Mouse (Mus musculus): ENCODE results near the gene Sox5. TPM values are rescaled to one million over a fixed set of nuclear protein-coding genes. Genes with fewer than 3 reads are reported as not detected.

Sox5 gene
- total RNA-seq (2015; ENCODE audit: low replicate concordance) (7.1 TPM in 1 of 2 replicates, not detected in the other), total RNA-seq (2017; ENCODE audit: low replicate concordance) (2.6 and 4.9 TPM in 2 replicates)

DNA sequence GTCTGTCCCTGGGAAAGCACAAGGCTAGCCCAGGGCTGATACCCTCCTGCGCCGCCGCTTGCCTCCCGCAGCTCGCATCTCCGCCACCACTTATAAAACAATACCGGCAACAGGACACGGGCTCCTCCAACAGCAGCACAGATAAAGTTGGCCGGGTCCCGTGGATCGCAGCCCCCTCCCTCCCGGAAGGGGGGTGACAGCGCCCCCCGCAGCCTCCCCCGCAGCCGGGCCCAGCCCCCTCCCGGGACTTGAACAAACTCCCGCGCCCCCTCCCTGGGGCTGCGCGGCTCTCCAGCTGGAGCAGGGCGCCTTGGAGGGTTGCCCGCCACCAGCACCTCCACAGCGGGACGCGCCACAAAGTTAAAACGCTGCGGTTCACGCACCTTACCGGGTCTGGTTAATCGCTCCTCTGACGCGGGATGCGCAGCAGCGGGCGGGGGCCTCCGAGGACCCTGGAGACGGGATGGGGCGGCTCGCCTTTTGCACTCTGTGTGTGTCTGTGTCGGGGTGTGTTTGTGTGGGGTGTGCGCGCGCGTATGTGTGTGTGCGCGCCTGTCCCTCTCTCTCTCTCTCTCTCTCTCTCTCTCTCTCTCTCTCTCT, at the start of gene Sox5:
Gene Sox5, minus strand, starts transcription at position 547 of the 600 bp plus-strand sequence.
- ATAC-seq (replicated peaks; ENCODE audit: low FRiP score, poor library complexity, severe bottlenecking), result peak; percentile 67

DNA sequence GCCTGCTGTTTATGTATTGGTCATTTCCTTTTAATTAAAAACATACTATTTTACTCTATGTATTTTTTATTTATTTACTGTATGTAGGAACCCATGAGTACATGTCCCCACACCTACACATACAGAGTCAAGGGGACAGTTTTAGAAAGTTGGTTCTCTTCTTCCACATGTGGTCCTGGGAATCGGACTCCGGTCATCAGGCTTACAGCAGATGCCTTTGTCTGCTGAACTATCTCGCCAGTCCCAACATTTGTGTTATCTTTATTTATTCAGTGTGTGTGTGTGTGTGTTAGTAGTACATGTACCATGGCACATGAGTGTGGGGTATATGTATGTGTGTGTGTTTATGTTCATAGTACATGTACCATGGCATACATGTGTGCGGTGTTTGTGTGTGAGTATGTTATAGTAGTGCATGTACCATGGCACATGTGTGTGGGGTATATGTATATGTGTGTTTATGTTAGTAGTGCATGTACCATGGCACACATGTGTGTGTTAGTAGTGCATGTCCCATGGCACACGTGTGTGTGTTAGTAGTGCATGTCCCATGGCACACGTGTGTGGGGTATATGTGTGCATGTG, 43.3 kb upstream of the Sox5 start:
- no peak for ATAC-seq (replicated peaks; ENCODE audit: low FRiP score, poor library complexity, severe bottlenecking)

DNA sequence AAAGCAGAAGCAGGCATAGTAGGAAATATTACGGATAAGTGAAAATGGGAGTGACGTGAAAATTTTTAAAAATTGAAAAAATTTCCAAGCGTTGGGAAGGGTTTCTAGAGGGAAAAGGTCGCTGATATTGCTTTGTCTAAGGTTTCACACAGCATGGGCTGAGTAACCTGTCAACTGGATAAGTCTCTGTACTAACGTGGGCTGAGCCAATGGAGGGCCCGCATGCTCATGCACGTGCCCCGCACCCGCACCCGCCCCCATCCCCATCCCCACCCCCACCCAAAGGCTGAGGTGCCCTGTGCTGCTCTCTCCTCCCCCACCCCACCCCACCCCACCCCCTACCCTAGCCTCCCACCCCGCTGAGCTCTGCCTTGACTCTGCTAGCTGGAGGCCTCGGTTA, 42.4 kb upstream of the Sox5 start:
- ATAC-seq (replicated peaks; ENCODE audit: low FRiP score, poor library complexity, severe bottlenecking), result no peak

DNA sequence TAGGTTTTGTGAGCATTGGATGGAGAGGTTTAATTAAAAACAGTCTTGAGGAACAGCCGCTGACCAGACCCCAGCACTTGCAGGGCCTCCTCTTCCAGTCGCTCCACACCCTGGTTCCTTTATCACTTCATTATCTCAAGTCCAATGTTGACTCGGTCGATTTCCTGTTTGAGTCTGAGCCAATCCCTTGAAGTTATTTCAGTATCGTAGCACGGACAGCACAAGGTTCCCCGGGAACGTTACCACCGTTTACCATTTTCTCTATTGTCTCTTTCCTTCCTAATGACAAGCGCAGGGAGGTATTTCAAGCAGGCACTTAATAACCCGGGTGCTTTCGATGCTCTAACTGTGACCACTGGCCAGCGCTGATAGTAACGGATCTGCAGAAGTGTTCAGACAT, 40.8 kb upstream of the Sox5 start:
- ATAC-seq (replicated peaks; ENCODE audit: low FRiP score, poor library complexity, severe bottlenecking), result no peak

DNA sequence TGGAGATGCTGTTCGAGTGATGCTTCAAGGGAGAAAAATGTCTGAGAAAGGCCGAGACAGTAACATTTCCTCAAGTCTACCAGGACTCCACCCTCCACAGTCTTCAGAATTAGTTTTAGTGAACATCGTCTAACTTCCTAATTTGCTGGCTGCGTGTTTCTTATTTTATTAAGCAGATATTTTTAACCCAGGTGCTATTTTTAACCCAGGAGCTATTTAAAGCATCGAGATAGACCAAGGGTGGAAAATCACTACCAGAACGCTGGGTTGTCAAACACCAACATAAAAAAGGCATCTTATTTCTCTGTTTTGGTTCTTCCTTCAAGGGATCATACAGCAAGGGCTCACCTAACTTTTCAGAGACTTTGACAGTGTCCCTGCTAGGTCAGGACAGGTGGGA, 39.2 kb upstream of the Sox5 start:
- ATAC-seq (replicated peaks; ENCODE audit: low FRiP score, poor library complexity, severe bottlenecking), result no peak

DNA sequence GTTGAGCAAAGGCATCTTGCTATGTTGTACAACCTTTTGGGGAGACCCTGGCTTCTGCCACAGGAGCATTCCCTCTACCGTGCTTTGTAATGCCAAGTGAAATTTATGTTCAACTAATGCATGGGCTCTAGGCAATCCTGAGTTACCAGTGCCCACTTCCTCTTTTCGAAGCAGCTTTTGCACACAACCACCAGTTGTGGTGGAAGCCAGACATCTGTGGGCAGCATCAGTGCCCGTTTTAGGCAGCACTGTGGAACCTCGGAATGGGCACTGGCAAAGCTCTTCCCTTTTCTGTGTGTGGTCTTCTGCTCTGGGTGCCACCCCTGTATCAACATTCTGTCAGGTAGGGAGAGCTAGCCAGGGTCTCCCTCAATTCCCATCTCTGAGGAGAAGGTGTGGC, 36.2 kb upstream of the Sox5 start:
- no peak for ATAC-seq (replicated peaks; ENCODE audit: low FRiP score, poor library complexity, severe bottlenecking)

DNA sequence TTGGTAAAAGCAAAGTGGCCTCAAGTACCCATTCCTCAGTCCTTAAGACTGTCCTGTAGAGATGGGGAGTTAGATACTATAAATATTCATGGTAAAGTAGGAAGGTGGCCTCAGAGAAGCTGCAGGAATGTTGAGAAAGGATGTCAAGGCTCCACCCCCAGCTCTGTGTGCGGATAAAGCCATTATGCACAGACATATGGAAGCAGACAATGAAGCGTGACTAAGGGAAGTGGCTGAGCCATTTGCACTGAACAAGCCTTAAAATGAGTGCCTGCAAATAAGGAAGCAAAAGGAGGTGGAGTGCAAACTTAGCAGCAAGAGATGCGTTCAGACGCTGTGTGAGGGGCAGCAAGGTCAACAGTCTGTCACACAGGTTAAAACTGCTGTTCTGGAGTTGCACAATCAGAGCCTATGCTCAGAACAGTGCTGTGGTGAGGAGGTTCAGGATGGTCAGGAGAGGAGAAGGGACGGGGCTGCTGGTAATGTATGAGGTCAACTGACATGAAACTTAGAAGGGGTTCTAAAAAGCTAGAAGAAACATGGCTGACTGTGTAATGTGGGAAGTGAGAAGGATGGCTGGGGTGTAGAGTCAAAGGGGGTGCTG, 35.7 kb upstream of the Sox5 start:
- no peak for ATAC-seq (replicated peaks; ENCODE audit: low FRiP score, poor library complexity, severe bottlenecking)

DNA sequence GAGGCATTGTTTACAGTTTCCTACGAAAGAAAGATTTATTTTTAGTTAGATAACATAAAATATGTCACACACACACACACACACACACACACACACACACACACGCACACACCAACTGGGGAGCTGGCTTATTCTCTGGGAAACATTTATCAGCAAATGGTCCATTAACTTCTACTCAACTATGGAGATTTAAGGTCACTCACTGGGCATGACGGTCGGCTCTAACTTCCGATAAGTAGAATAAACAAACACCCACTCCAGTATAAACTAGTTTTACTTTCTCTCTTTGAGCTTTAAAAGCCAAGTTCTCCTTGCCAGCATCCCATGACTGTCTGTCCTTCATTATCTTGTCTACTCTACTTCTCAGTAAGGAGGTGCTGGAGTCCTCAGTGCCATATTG, 33.8 kb upstream of the Sox5 start:
- ATAC-seq (replicated peaks; ENCODE audit: low FRiP score, poor library complexity, severe bottlenecking), result no peak

DNA sequence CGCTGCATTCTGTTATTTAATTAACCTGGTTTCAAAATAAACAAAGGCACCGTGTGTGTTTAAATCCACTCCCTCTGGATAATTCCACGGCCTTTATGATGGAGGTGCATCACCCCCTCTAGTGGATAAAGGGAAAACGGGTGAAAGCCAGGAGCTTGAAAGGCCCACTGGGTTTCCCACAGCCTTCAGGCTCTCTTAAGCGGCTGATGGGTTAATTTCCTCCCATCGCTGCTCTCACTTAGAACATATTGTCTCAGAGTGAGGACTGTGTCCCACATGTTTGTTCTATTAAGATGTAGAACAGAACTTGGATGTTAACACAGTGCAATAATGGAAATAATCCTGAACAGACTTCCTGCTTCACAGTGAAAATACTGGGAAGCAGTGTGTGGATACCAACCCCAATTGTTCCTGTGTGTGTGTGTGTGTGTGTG, 33.2 kb upstream of the Sox5 start:
- no peak for ATAC-seq (replicated peaks; ENCODE audit: low FRiP score, poor library complexity, severe bottlenecking)

DNA sequence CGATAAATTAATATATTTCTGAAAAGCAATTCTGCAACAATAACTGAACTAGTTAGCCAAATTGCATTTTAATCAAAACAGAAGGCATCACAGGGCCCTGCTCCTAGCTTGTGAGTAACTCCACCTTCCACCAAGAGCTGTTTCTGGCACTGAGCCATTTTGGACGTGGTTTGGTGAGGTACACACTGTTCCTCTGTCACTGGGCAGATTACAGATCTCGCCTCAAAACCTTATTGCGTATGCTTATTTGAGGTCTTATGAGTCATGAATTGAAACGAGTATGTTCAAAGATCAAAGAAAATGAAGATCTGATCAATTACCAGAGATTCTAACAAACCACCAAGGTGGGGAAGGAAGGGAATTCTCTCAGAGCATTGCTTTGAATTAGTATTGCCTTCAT, 22.5 kb upstream of the Sox5 start:
- no peak for ATAC-seq (replicated peaks; ENCODE audit: low FRiP score, poor library complexity, severe bottlenecking)

DNA sequence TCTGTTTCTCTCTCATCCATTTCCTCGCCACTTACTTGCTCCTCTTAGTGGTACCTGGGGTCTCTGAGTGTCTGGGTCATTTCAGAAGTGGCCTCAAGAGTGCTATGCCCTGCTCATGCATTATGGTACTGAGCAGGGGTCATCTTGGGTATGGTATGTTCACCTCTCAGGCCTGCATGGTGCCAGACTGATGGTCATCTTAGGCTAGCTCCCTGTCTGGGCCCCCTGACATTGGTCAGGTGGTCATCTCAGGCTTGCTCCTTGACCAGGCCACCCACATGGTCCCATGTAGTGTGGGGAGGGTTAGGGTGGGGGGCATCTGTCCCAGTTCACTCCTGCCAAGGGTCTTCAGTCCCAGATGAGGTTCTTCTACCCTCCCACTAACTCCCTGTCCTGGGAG, 21.3 kb upstream of the Sox5 start:
- ATAC-seq (replicated peaks; ENCODE audit: low FRiP score, poor library complexity, severe bottlenecking), result no peak

DNA sequence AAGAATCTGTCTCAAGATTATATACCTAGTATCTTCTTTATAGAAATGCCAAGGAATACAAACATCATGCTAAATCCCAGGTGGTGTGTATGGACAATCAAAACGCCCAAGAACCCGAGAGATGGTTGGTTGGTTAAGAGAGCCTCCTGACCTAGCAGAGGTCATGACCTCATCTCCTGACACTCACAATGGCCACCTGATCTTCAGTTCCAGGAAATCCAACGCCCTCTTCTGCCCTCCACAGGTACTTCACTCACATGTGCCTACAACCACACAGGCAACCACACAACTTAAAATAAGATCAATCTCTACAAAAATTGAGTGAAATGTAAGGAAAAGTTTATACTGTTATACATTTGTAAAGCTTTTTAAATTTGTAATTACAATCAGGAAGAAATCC, 12.6 kb upstream of the Sox5 start:
- no peak for ATAC-seq (replicated peaks; ENCODE audit: low FRiP score, poor library complexity, severe bottlenecking)

DNA sequence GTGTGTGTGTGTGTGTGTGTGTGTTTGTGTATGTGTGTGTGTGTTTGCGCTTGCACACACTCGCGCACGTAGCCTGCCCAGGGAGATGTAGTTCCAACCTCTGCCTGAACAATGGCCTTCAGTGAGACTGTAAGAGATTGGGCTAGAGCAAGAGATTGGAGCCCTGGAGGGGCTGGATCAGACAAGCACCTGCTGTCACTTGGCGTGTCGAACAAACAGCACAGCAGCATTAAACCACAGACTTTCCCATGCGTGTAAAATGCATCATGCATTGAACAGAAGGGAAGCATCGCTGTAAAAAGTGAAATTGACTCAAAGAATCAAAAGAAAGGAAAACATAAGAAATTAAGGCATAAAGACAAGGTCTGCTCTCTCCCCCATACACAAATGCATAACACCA, 11.1 kb upstream of the Sox5 start:
- no peak for ATAC-seq (replicated peaks; ENCODE audit: low FRiP score, poor library complexity, severe bottlenecking)

DNA sequence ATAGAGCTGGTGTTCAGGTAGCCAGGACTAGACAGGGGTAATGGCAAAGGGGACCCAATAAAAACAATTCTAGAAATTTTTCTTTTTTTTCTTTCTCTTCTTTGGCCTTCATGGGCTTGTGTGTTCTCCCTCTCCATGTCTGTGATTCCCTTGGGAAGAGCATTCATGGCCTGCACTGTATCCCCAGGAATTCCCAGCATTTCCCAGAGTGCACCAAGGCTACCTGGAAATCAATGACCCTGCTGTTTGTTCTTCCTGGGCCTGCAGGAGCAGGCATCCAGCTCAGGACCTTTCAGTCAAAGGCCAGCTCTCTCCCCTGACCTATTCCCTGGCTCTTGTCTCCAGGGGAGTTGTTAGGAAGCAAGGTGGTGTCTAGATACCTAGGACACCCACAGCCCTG, 1.5 kb upstream of the Sox5 start:
- ATAC-seq (replicated peaks; ENCODE audit: low FRiP score, poor library complexity, severe bottlenecking), result no peak

DNA sequence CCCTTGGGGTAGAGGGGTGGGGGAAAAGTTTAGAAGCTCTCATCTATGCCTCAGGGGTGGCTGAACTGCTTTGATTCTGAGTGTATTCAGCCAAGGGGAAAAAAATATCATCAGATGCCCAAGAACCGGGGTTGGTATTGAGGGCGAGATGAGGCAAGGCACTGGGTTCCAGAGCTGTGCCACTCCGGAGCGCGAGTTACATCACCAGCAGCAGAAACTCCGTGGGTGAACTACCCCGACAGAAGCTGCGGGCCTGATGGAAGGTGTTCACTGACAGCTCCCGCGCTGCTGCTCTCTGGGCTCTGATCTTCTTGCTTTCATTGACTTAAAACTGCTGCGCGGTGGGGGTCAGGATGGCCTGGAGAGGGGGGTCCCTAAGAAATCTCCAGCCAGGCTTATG, 1.1 kb upstream of the Sox5 start:
- 0 out of 2 replicates have a peak, but pooled peaks have one; percentile 20 for ATAC-seq (replicated peaks; ENCODE audit: low FRiP score, poor library complexity, severe bottlenecking)

DNA sequence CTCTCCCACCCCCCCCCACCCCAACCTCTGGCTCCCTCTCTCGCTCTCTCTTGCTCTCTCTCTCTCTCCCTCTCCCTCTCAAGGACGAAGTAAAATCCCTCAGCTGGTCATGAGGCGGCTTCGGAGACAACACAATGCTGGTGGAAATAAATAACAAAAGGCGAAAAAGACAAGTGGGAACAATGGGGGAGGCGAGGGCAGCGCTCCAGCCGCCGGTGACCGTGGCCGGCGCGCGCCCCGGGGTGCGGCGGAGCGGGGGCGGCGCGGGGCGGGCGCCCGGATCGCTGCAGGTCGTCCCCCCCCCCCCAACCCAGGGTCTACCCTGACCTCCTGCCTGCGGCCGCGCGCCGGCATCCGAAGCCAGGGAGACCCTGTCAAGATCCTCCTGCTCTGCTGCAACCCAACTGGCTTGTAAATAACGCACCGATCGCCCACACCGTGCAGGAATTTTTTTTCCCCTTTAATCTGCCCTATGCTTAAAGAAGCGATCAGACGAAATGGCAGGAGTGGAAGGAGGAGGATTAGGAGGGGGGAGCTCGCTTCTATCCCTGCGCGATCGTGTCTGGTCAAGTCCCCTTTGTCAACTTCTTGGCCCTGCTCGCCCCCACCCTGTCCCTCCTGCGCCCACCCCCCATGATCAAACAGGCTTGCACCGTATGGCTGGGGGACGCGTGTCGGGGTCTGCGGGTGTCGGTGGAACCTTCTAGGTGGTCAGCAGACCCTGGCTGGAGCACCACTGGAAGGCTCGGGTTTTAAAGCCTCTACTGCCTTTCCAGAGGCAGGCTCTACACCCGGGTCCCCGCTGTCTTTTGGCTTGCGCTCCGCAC, 467 bp upstream of the Sox5 start:
- no peak for ATAC-seq (replicated peaks; ENCODE audit: low FRiP score, poor library complexity, severe bottlenecking)

DNA sequence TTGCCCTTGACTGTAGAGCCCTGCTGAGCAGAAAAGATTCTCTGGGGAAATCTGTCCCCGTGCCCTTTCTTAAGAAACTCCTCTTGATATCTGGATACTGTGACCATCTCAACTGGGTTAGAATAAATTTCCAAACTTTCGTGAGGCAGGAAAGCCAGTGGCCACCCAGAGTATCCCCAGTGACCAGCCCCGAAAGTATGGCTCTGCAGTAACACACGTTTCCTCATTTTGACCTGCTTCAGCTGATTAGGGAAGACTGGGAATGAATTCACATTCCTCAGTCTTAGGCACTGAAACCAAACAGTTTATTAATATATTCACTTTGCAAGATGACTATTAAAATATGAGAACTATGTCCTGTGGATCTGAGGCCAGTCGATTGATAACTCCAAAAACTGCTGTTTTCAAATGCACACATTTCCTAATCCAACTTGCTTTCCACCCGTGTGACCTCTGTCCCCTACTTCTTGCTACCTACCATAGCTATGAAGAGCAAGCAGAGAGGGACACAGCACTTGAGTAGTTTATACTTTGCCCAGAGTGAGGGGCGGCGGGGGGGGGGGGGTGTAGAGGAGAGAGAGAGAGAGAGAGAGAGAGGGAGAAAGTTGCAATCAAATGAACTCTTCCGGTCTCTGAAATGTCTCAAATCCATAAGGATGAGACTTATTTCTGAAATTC, 1.0 kb downstream of the Sox5 start:
- no peak for ATAC-seq (replicated peaks; ENCODE audit: low FRiP score, poor library complexity, severe bottlenecking)

DNA sequence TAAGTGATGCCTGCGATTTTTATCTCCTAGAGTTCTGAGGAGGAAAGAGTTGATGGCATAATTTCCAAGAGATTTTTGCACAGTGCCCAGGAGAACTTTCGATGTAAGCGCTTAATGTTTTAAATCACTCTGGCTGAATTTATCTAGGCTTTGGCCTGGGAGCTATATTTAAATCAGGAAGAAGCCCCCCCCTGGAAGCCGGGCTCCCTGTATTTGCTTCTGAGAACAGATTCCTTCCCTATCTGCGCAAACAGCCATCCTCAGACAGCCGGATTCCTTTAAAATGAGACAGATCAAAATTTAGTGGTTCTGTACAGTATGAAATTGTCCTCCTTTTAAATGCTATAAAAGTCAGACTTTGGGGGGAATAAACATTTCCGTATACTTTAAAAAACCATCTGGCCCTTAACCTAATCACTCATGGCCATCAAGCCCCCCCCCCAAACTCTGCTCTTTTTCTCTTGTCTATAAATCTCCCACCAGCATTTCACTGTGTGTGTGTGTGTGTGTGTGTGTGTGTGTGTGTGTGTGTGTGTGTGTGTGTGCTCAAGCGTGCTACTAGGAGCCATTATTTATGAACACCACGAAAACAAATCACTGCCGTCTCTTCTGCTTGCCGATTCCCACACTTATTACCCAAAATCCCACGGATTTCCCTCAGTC, 1.7 kb downstream of the Sox5 start:
- no peak for ATAC-seq (replicated peaks; ENCODE audit: low FRiP score, poor library complexity, severe bottlenecking)

DNA sequence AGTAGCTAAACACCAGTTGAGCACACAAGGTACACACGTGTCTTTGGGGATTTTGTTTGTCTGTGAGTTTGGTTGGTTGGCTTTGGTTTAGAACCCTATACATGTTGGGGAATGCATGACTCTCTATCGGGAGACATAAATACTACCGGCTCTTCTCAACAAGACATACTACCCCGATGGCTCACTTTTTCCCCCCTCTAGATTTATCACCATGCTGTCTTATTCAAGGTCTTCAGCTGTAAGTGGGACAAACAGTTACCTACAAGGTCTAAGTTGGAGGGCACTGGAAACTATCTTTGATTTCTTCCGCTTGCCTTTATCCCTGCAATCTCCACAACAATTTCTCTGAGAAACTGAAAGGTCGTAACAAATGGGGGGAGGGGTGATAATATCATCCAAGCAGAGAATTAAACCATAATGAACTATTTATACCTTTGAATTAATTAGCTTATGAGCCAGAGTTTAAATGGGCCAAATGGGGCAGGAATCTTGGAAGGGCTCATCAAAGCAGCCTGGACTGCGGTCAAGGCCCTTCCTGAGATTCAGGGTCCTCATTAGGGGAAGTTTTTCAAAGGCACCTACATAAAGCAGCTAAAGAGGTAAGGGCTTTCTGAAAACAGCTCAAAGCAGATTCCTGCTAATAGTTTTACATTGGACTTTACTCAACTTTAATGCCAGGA, 4.3 kb downstream of the Sox5 start:
- ATAC-seq (replicated peaks; ENCODE audit: low FRiP score, poor library complexity, severe bottlenecking), result no peak
